Mouse (Mus musculus) liver, postnatal 0 days (tissue): Measurements from ENCODE around the gene Ccdc86.

Experiments
- CTCF ChIP-seq: sonication (generic); IDR thresholded peaks from 2 replicates; pipeline ENCODE4 v1.5.1; 2016; ENCODE audit warnings: antibody characterized with exemption, low read depth
- EP300 ChIP-seq: IDR thresholded peaks from 2 replicates; pipeline ENCODE4 v1.6.1; 2016; ENCODE audit warnings: antibody characterized with exemption, low read depth, mild to moderate bottlenecking

DNA sequence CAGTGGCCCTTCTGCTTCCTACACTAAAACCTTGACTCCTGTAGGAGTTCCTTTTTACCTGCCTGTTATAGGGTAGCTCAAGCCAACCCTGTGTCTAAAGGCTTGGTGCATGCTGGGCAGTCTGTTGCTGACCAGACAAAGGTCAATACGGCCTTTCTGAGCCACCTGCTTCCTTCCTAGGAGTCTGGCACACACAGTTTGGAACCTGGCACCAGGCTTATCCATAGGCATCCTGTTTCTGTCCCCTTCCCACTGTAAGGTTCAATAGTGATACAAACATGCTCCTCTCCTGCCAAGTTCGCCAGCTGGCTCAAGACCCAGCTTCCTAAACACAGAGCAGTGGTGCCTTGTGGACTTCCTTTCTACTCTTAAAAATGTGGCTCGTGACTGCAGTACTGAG lies 2.6 kb downstream of the Ccdc86 start:
- no peak for TF ChIP-seq CTCF
- TF ChIP-seq EP300, result no peak
